Mouse (Mus musculus): ENCODE measurements around the gene Col13a1. TPM values are rescaled to one million over a fixed set of nuclear protein-coding genes. Genes with fewer than 3 reads are reported as not detected.

Col13a1 gene
- 10 to 100 TPM in 1 of 2 experiments, 1 to 10 TPM in 1; 5.9 to 11.7 TPM for total RNA-seq (2021)
- long read RNA-seq, experiment 1, partial matches to known transcripts: 0 of 13 reads
- long read RNA-seq, experiment 1, other reads (novel, unspliced or antisense): 13 of 13 reads
- long read RNA-seq, experiment 2, partial matches to known transcripts: 1 of 41 reads
- long read RNA-seq, experiment 2, other reads (novel, unspliced or antisense): 40 of 41 reads

GRCm38 (mm10) chr10:61978866-61979340 is at the start of gene Col13a1:
Col13a1 (minus strand) TSS chr10:61979108.
- DNase-seq (ENCODE audit: low spot score in 2 of 2): peak; percentile 8 to 38

- no peak for DNase-seq (ENCODE audit: low spot score in 2 of 2)
Observed at GRCm38 (mm10) chr10:62027699-62028098, 48.8 kb upstream of the Col13a1 start.

- DNase-seq (ENCODE audit: low spot score in 2 of 2): peak; percentile 13 to 28
Observed at GRCm38 (mm10) chr10:62023821-62024551, 45.1 kb upstream of the Col13a1 start.

GRCm38 (mm10) chr10:62020068-62020620 is 41.2 kb upstream of the Col13a1 start:
- DNase-seq (ENCODE audit: low spot score in 2 of 2): no peak

GRCm38 (mm10) chr10:62019386-62020067 is 40.6 kb upstream of the Col13a1 start:
- DNase-seq (ENCODE audit: low spot score in 2 of 2): no peak

- DNase-seq (ENCODE audit: low spot score in 2 of 2): no peak
Observed at GRCm38 (mm10) chr10:62016947-62017346, 38.0 kb upstream of the Col13a1 start.

GRCm38 (mm10) chr10:62013190-62013589 is 34.3 kb upstream of the Col13a1 start:
- no peak for DNase-seq (ENCODE audit: low spot score in 2 of 2)

GRCm38 (mm10) chr10:62012371-62012770 is 33.5 kb upstream of the Col13a1 start:
- no peak for DNase-seq (ENCODE audit: low spot score in 2 of 2)

GRCm38 (mm10) chr10:62009981-62010500 is 31.1 kb upstream of the Col13a1 start:
- DNase-seq (ENCODE audit: low spot score in 2 of 2): no peak

- no peak for DNase-seq (ENCODE audit: low spot score in 2 of 2)
Observed at GRCm38 (mm10) chr10:62007958-62008357, 29.1 kb upstream of the Col13a1 start.

GRCm38 (mm10) chr10:62006371-62006770 is 27.5 kb upstream of the Col13a1 start:
- DNase-seq (ENCODE audit: low spot score in 2 of 2): no peak

- no peak for DNase-seq (ENCODE audit: low spot score in 2 of 2)
Observed at GRCm38 (mm10) chr10:62000216-62000615, 21.3 kb upstream of the Col13a1 start.

- no peak for DNase-seq (ENCODE audit: low spot score in 2 of 2)
Observed at GRCm38 (mm10) chr10:61999766-62000165, 20.9 kb upstream of the Col13a1 start.

- no peak for DNase-seq (ENCODE audit: low spot score in 2 of 2)
Observed at GRCm38 (mm10) chr10:61991481-61992424, 12.8 kb upstream of the Col13a1 start.

- DNase-seq (ENCODE audit: low spot score in 2 of 2): peak; percentile 93 to 94
Observed at GRCm38 (mm10) chr10:61980424-61980823, 1.5 kb upstream of the Col13a1 start.

GRCm38 (mm10) chr10:61978112-61978865 is 619 bp downstream of the Col13a1 start:
- DNase-seq (ENCODE audit: low spot score in 2 of 2): peak; percentile 31 to 38

GRCm38 (mm10) chr10:61977392-61978096 is 1.4 kb downstream of the Col13a1 start:
- DNase-seq (ENCODE audit: low spot score in 2 of 2): no peak

- DNase-seq (ENCODE audit: low spot score in 2 of 2): no peak
Observed at GRCm38 (mm10) chr10:61976987-61977386, 1.9 kb downstream of the Col13a1 start.

GRCm38 (mm10) chr10:61974581-61974980 is 4.3 kb downstream of the Col13a1 start:
- DNase-seq (ENCODE audit: low spot score in 2 of 2): no peak
